Mouse (Mus musculus) adrenal gland, adult (tissue): Measurements from ENCODE around the gene Apln.

Experiments used
- DNase-seq, 2 experiments: peaks; one replicate each; pipeline ENCODE4 v3.0.0; 2022 to 2023; ENCODE audit warnings: low spot score in 1 of 2; ENCODE audit not compliant: inconsistent age in 2 of 2

Apln gene

DNA sequence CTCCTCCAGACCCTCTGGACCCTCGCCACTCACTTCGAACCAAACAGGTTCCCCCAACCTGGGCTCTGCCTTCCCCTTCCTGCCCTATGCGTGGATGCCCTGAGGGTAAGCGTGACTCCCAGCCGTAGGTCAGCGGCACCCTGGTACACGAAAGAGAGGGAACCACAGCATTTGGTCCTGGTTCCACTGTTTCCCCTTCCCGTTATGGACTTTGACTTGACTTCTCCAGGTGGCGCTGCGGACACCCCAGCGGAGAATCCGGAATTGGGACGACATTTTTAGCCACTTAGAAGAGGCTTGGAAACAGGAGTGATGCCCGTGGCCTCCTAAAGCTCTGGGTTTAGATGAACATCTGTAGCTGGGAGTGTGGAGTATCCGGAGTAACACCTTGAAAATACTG lies 15.3 kb downstream of the Apln start:
- no peak for DNase-seq

DNA sequence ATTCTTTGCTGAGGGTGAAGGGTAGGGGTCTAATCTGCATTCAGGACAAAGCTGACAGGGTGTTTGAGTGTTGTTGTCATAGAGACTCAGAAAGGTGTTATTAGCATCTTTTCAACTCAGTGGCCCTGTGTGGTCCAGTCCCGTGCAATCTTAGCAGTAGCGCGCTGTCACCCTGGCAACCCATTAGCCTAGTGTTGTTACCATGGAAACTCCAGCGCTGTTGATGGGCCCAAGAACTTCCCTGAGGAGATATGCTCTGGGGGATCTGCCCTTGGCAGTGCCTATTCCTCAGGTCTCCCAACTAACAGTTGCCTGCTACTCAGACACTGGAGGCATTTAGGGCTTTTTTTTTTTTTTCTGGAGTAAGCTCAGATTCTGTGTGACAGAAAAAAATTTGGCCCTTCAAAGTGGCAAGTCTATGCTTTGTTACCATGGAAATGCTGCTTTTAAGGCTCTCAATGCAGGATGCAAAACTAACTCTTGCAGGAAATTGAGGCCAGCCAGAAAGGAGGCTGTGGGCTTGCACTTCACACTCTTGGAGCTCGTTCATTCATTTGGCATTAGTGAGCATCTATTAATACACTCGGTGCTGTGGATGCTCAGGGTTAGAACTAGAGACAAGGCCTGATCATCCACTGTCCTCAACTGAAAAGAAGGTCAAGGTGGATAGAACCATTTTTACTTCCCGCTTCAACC lies 17.6 kb downstream of the Apln start:
- no peak for DNase-seq

DNA sequence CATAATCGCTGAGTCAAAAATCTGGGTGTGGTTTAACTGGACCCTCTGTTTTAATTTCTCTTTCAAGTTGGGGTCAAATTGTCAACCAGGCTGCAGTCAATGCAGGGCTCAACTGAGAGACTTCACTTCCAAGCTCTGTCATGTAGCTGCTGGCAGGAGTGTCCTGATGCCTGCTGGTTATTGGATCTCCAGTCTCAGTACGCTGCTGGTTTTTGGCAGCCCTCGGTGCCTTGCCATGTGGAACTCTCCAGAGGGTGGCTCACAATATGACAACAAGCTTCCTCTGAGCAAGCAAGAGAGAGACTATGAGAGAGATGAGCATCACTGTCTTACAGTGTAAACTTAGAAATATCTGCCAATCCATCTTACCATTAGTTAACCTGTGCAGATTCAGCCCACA lies 23.0 kb downstream of the Apln start:
- DNase-seq: no peak

DNA sequence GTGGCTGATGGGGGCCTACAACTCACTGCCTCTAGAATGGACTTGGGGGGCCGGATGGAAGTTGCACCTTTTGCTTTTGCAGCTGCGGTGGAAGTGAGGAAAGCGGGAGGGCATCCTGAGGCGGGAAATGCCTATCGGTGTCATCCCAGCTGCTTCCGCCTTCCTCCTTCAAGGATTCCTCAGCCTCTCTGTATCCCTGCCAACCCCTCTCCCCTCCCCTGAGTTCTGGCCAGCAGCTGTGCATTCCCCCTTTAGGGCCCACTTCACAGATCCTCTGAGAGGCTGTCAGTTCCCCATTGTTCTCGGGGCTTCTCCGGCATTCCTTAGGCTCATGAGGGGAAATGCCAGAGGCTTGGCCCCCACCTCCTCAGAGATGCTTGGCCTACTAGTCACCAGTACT lies 28.6 kb downstream of the Apln start:
- DNase-seq: no peak

DNA sequence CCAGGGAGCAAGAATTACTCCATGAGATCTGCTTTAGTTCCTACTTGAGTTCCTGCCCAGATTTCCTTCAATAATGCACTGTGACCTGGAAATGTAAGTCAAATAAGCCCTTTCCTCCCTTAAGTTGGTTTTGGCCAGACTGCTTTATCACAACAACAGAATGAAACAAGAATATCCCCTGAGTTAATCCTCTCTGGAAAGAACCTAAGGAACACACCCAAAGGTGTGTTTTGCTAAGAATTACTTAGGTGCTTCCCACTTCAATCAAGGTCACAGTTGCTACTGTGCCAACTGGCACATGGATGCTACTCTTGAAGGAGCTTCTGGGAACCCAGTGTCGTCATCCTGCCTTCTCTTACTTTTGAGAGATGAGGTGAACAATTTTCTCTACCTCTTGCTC lies 29.9 kb downstream of the Apln start:
- no peak for DNase-seq

DNA sequence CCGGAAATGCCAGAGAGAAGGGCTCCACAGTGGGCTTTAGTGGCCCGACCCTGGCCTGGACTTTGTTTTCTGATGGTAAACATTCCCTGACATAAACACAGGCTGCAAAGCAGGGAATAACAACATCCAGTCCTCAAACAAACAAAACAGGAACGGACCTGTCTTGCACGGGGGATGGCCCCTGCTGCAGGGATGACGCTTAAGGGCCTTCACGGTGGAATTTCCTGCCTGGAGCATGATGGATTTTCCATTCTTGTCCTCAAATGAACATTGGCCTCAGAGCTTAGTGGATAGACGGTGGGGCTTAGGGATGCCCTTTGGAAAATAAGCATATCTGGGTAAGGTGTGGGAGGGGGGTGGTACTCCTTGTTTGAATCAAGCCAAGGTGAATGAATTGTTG lies 33.5 kb downstream of the Apln start:
- peak in 1 of 2 experiments; percentile 27 for DNase-seq

DNA sequence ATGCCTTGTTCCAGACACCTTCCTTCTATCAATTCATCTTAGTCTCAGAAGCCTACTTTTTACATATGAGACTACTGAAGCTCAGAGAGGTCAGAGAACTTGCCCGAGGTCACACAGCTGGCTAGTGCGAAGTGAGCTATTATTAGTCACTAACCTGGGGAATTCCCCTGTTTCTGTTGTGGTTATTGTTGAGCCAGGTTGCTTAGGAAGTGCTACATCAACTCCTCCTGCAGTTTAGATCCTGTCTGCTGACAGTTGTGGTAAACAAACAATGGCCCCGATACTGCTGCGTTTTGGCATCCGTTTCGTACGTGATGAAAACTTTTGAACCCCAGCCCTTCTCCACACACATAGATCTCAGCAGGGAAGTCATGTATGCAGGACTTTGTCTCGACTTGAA lies 36.2 kb downstream of the Apln start:
- DNase-seq: no peak

DNA sequence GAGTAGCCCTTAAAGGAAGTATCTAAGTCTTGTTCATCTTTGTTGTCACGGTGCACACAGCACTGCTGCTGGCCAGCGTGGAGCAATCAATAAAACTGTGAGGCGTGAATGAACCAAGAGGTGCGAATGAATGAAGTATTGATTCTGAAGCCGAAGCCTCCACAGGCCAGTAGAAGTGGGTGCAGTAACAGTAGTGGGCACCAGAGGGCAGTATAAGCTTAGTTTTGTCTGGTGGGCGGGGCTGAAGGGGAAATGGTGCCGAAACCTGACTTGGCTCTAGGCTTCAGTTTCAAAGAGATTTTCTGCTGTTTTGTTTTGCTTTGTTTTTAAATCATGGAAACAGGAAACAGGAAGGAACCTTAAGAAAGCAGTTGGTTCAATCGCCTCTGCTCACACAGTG lies 42.0 kb downstream of the Apln start:
- DNase-seq: peak; percentile 65 to 92

DNA sequence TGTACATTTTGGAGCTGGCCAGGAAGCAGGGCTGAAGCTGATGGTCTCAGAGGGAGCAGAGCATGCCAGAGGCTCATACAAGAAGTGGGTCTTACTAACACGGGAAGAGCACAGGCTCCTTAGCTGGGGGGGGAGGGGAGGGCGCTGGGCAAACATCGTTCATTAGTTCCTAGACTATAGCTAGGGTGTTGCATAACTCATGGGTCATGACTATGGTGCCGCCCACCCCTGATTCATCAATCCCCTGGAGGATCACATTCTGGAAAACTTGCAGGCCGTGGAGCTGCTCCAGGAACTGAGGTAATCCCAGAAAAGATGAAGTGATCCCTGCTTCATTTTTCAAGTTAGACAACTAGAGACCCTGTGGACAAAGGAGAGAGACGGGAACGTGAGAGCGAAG lies 46.6 kb downstream of the Apln start:
- no peak for DNase-seq

DNA sequence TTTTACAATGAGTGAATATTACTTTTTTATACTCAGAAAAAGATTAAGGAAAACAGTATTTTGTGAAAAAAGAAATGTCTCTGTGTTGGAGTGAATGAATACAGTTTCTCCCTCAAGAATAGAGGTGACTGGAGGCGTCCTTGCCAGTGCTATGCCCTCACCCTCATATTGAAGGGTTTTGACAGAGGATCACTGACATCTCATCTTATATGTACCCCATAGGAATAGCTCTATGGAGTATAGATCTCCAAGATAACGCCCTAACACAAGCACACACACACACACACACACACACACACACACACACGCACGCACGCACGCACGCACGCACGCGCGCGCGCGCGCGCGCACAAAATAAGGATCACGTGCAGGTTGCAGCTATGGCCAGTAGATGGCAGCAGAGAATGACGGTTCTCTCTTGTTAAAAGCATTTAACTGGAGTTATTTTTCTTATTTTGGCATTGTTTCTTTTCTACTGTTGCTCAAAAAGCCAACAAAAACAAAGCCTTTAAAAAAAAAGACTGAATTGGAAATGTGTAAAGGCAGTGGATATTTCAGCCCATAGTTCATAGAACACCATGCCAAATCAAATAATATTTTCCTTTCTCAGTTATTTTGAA lies 49.5 kb downstream of the Apln start:
- DNase-seq: peak; percentile 37 to 71

DNA sequence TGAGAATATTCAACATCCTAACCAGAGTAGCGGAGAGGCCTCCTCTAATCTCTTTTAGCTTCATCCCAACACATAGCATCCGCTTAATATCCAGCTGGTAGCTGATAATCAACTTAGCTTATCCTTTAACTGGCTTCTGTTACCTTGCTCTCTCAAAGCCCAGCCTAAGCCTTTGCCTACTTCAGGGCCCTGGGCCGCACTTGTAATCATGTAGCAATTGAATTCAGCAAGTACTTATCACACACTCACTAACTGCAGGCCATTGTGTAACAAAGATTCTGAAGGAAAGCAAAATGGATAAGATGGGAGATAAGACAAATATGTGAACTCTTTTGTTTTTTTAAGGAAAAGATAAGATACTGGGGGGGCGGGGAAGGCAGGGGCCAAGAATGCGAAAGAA lies 57.6 kb downstream of the Apln start:
- DNase-seq: no peak

DNA sequence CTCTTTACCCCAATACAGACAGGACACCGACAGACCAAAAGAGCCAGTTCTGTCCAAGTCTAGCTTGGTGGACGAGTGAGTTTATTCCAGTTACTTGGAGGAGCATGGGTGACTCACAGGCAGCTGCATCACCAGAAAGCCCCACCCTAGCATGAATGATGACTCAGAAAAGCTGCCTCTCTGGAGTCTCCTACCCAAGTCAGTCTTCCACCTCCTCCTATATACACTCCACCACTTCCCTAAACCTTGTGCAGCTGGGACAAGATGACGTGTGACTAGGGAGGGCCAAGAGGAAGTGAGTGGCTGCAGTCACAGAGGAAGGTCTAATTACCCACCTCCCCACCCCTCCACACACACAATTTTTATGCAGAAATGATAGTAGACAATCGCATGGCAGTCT lies 58.1 kb downstream of the Apln start:
- peak; percentile 51 to 71 for DNase-seq
